Mouse (Mus musculus): ENCODE measurements around the gene Vmn1r9.
A peak's percentile ranks its signal among the peaks of the same experiment; 100 is the strongest.
"Not testable (repeated sequence)": the region's sequence is repeated elsewhere in the genome, so short reads cannot be mapped to it uniquely, and the experiment has no call there.

The Vmn1r9 gene

DNA sequence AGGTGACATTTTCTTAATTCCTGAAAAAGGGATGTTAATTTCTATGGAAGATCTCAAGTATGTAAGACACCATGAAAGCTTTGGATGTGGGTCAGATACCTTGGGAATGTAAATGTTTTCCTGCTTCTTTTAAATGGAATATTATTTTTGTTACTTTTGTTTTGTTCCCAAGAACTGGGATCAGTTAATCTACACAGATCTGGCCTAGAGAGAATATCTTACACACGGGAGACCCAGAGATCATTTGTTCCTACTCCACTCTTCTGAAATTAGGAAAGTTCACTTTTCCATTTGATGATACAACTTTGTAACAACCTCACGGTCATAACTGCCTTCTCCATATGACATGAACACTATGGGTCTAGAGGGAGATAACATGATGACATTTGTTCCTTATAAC lies at the start of gene Vmn1r9:
Gene Vmn1r9 (plus strand): TSS at position 301 of the 400 bp plus-strand sequence.
- no peak for DNase-seq

DNA sequence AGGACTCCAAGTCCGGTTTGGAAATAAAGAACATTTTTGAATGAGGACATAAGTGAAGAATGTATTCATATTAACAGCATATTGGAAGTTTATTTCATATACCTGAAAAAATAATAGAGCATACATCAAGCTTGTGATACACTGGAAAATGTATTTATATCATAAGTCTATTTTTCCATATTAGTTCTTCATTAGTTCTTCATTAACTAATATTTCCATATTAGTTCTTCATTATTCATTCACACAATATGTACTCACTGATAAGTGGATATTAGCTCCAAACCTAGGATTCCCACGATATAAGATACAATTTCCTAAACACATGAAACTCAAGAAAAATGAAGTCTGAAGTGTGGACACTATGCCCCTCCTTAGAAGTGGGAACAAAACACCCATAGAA lies 41.4 kb upstream of the Vmn1r9 start, which contains the start of gene Vmn1r7:
Gene Vmn1r7 (minus strand): TSS at position 101 of the 400 bp plus-strand sequence.
- not testable (repeated sequence) for DNase-seq

DNA sequence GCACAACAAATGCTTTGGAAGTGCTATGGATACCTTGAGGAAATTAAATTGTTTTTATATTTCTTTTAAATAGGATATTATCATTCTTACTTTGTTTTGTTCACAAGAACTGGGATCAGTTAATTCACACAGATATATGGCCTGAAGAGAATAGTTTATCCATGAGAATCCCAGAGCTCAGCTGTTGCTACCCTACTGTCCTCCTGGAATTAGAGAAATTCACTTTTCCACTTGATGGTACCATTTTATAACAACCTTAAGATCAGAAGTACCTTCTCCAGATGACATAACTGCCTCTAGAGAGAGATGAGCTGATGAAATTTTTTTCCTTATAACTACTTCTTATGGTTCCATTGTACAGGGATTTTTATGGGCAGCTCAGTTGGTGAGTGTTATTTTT lies 34.6 kb upstream of the Vmn1r9 start, which contains the start of gene Vmn1r8:
Gene Vmn1r8 (plus strand): TSS at position 301 of the 400 bp plus-strand sequence.
- DNase-seq, result no peak

DNA sequence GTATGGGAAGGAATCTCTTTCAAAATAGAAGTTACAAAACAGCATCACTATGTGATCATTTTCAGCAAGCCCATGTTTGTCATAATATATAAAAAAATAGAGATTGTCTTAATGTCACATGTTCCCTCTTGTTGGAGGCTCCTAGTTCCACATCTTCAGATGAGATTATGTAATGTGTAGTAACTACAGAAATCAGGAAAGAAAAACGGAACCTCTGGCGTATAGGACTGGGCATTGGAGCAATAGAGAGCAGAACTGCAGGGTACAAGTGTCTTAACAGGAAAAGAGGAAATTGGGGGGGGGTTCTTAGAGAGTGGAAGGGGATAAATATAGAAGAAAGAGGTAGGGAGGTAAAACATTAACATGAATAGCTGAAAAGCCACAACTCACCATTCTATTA lies 31.9 kb upstream of the Vmn1r9 start:
- DNase-seq, result no peak

DNA sequence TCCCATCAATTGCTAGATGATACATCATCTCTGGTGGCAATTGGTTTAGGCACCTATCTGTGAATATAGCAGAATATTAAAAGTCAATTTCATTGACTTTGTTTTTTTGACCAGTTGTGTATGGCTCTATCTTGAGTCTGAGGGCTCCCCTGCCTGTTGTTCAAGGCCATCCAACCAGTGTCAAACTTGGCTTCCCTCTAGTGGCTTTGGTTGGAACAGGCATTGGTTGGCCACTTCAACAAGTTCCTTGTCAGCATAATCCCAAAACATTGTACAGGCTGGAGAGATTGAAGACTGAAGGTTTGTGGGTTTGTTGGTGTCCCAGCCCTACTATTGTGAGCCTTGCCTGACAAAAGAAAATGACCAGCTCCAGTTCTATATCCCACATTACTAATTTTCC lies 2.9 kb upstream of the Vmn1r9 start:
- peak in 1 of 2 experiments; percentile 4 for DNase-seq

DNA sequence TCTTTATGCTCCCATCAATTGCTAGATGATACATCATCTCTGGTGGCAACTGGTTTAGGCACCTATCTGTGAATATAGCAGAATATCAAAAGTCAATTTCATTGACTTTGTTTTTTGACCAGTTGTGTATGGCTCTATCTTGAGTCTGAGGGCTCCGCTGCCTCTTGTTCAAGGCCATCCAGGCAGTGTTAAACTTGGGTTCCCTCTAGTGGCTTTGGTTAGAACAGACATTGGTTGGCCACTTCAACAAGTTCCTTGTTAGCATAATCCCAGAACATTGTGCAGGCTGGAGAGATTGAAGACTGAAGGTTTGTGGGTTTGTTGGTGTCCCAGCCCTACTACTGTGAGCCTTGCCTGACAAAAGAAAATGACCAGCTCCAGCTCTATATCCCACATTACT lies 39.8 kb downstream of the Vmn1r9 start:
- no peak for DNase-seq

DNA sequence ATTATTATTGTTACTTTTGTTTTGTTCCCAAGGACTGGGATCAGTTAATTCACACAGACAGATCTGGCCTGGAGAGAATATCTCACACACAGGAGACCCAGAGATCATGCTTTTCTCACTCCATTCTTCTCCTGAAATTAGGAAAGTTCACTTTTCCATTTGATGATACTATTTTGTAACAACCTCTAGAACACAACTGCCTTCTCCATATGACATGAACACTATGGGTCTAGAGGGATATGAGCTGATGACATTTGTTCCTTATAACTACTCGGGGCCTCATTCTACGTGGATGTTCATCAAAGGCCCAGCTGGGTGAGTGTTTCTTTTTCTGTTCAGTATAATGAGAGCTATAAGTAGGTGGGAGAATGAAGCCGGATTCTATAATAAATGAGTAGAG lies 42.6 kb downstream of the Vmn1r9 start, which contains the start of gene Vmn1r10:
Gene Vmn1r10 (plus strand): TSS at position 301 of the 400 bp plus-strand sequence.
- DNase-seq, result no peak
